Mouse (Mus musculus) forebrain, embryonic 13.5 days (tissue): ENCODE measurements around the gene Nalcn. TPM values are rescaled to one million over a fixed set of nuclear protein-coding genes. Genes with fewer than 3 reads are reported as not detected.

Source experiments
- ATAC-seq: fragments of 200-750 bp; cut with Nextera tagmentation; 2 replicates; pipeline ENCODE4 v1.8.0; 2017
- H3K27ac ChIP-seq: fragments of 300-500 bp; sonication (generic); 2 replicates; pipeline ENCODE4 v1.5.1; 2015; ENCODE audit warnings: inconsistent platforms, mild to moderate bottlenecking, moderate library complexity
- H3K27me3 ChIP-seq: fragments of 300-500 bp; sonication (generic); 2 replicates; pipeline ENCODE4 v1.6.1; 2015; ENCODE audit warnings: mild to moderate bottlenecking, inconsistent platforms
- H3K36me3 ChIP-seq: fragments of 300-500 bp; sonication (generic); 2 replicates; pipeline ENCODE4 v1.6.1; 2015; ENCODE audit warnings: mild to moderate bottlenecking, inconsistent platforms; ENCODE audit not compliant: poor library complexity, severe bottlenecking
- H3K4me1 ChIP-seq: fragments of 300-500 bp; sonication (generic); 2 replicates; pipeline ENCODE4 v1.6.1; 2015; ENCODE audit warnings: inconsistent platforms
- H3K4me2 ChIP-seq: fragments of 300-500 bp; sonication (generic); 2 replicates; pipeline ENCODE4 v1.6.1; 2015; ENCODE audit warnings: inconsistent platforms, mild to moderate bottlenecking, moderate library complexity
- H3K4me3 ChIP-seq: fragments of 300-500 bp; sonication (generic); 2 replicates; pipeline ENCODE4 v1.5.1; 2015; ENCODE audit warnings: mild to moderate bottlenecking, inconsistent platforms
- H3K9ac ChIP-seq: fragments of 300-500 bp; sonication (generic); 2 replicates; pipeline ENCODE4 v1.6.1; 2015; ENCODE audit warnings: mild to moderate bottlenecking, inconsistent platforms
- H3K9me3 ChIP-seq: fragments of 300-500 bp; sonication (generic); replicated peaks from 2 replicates; pipeline ENCODE4 v1.6.1; 2016; ENCODE audit warnings: inconsistent platforms
- WGBS: fragments of 180-500 bp; shearing (Covaris S2); methylation state at CpG from one replicate; pipeline ENCODE4 v1.1.7; 2015; 5-methylcytosine and 5-hydroxymethylcytosine counted together
- polyA plus RNA-seq: library from polyadenylated mRNA; unstranded; fragments of >200 nt; fragmentation: Nextera tagmentation; extraction: Ambion mirVana; gene quantifications from 2 replicates; pipeline ENCODE4 v1.2.1, GENCODE M21; 2015

The Nalcn gene
- polyA plus RNA-seq, 1 experiment from 2014 or later, result 4.3 TPM

DNA sequence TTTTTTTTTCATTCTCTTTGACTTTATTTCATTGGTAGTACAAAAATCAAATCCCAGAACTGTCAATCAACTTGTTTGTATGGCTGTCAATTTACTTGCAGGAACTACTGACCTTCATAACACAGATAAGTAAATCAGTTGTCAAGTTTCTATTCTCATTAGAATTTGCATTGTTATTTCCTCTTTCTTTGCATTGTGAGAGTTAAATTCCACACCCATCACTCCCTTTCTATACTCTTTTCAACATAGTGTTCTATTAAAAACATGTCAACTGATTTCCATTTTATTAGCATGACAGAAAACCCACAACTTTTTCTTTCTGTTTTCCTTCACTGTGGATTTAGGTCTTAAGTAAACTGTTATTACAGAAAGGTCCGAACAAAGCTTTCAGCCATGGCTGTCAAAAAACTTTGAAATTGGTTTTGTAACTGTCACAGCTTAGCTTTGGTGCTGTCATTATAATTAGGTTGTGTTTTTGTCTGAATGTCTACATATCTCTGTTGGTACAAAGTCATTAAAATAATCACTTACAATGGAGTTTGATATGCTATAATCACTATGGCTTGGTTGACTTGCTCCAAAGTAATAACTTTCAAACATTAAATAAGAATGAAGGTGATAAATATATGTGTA, 138.3 kb downstream of the Nalcn start:
- H3K27ac ChIP-seq, result no peak overlapping the region
- H3K4me1 ChIP-seq, result no peaks in the 10 kb centered on the region
- no peaks in the 10 kb centered on the region for H3K9me3 ChIP-seq
- H3K9ac ChIP-seq, result no peak overlapping the region
- no peak overlapping the region for H3K4me3 ChIP-seq
- WGBS, result 63% methylated on average over 1 of the region's 1 CpGs
- ATAC-seq, result no peak
- no peaks in the 10 kb centered on the region for H3K27me3 ChIP-seq
- no peaks in the 10 kb centered on the region for H3K36me3 ChIP-seq
- H3K4me2 ChIP-seq, result no peak overlapping the region

GRCm38 (mm10) chr14:123462026-123462425, 164.9 kb downstream of the Nalcn start:
- no peaks in the 10 kb centered on the region for H3K36me3 ChIP-seq
- 94% methylated on average over 1 of the region's 1 CpGs for WGBS
- H3K9ac ChIP-seq, result no peak overlapping the region
- H3K27ac ChIP-seq, result no peak overlapping the region
- no peaks in the 10 kb centered on the region for H3K27me3 ChIP-seq
- no peak overlapping the region for H3K4me2 ChIP-seq
- H3K4me3 ChIP-seq, result no peak overlapping the region
- no peaks in the 10 kb centered on the region for H3K9me3 ChIP-seq
- ATAC-seq, result no peak
- no peaks in the 10 kb centered on the region for H3K4me1 ChIP-seq

- no peaks in the 10 kb centered on the region for H3K36me3 ChIP-seq
- no peak for ATAC-seq
- no peaks in the 10 kb centered on the region for H3K27me3 ChIP-seq
- no peak overlapping the region for H3K9ac ChIP-seq
- no peak overlapping the region for H3K4me3 ChIP-seq
- H3K4me2 ChIP-seq, result no peak overlapping the region
- H3K9me3 ChIP-seq, result no peaks in the 10 kb centered on the region
- 74% methylated on average over 1 of the region's 1 CpGs for WGBS
- no peak overlapping the region for H3K27ac ChIP-seq
- H3K4me1 ChIP-seq, result no peaks in the 10 kb centered on the region
These were observed 180.9 kb downstream of the Nalcn start for GRCm38 (mm10) chr14:123446031-123446430.

GRCm38 (mm10) chr14:123435542-123435941, 191.4 kb downstream of the Nalcn start:
- Histone ChIP-seq H3K4me3 (no peak overlapping the region), H3K4me2 (no peak overlapping the region), H3K9ac (no peak overlapping the region), H3K27ac (no peak overlapping the region), H3K9me3 (no peaks in the 10 kb centered on the region), H3K27me3 (no peaks in the 10 kb centered on the region), H3K4me1 (no peaks in the 10 kb centered on the region), H3K36me3 (no peaks in the 10 kb centered on the region)
- ATAC-seq, result peak; percentile 27; the same call in 1 of the 2 replicates
- 68% methylated on average over 3 of the region's 3 CpGs for WGBS

DNA sequence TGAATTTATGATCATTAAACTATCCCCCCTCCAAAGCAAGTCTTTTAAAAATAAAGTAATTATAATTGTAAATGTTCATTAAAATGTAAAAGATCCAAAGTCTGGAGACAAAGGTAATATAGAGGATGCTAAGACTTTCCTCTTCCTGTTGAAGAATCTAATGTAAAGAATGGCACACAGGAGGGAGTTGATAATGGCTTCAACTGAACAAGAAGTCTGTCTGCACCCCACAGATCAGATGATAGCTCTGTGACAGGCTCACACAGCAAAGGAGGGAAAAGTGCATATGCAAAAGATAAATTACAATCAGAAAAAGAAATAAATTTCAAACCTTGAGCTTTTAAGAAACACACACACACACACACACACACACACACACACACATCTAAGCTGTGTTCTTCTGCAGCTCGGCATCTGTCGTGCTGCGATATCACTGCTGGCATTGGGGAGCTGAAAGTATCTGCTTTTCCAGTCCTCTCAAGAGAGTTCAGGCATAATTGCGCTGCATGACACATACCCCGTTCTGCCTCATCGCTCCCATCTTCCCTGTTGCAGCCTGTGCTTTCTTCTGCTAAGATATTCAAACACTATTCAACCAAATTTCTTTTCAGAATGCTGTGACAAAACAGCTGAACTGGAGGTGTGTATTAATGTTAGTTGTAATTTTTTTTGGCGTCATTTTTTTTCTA, 250.6 kb downstream of the Nalcn start:
- Histone ChIP-seq H3K4me2 (no peak overlapping the region), H3K4me1 (no peaks in the 10 kb centered on the region), H3K9ac (no peak overlapping the region), H3K36me3 (no peaks in the 10 kb centered on the region), H3K4me3 (no peak overlapping the region), H3K27me3 (no peaks in the 10 kb centered on the region), H3K9me3 (no peaks in the 10 kb centered on the region), H3K27ac (no peak overlapping the region)
- WGBS, result 72% methylated on average over 7 of the region's 7 CpGs
- ATAC-seq, result peak; percentile 61

DNA sequence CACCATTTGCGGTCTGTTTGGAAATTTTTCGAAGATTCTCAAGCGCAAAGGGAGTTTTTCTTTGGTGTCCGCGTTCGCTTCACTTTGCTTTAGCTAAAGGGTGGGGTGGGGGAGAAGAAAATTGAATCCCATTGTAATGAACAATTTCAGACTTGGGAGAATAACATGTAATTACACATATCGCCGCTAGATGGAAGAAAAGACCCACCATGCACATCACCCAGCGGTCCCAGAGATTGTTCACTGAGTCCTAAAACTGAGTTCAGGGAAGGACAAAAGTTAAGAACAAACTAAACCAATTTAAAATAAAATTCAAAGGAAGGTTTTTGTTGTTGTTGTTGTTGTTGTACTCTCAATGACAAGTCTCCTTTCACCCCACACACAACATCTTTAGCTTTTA, 255.4 kb downstream of the Nalcn start:
- no peak overlapping the region for H3K27ac ChIP-seq
- peak; percentile 85 for ATAC-seq
- H3K4me2 ChIP-seq, result no peak overlapping the region

DNA sequence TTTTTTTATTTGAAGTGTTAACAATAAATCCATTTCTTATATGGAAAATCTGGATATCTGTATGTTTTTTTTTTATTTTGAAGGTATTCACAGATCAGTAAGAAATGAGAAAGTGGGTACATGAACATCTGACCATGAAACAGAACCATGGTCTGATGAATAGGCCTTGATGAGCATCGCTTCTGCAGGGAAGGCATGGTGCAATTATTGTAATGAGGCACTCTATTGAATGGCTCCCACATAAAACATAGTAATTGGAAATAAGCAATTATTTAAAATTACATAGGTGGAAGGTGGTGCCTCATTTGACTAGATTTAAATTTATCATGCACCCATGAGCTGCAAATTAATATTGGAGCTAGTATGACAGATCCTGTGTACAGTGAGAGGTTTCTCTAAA, 267.3 kb downstream of the Nalcn start:
- H3K4me2 ChIP-seq, result no peak overlapping the region
- 40% methylated on average over 1 of the region's 1 CpGs for WGBS
- ATAC-seq, result peak; percentile 76; the same call in 1 of the 2 replicates

More for the DNA sequence above, 255.4 kb downstream of the Nalcn start:
- Histone ChIP-seq H3K9me3 (no peaks in the 10 kb centered on the region), H3K4me3 (no peak overlapping the region), H3K4me1 (no peaks in the 10 kb centered on the region), H3K9ac (no peak overlapping the region), H3K36me3 (no peaks in the 10 kb centered on the region), H3K27me3 (no peaks in the 10 kb centered on the region)
- 10% methylated on average over 9 of the region's 9 CpGs for WGBS

DNA sequence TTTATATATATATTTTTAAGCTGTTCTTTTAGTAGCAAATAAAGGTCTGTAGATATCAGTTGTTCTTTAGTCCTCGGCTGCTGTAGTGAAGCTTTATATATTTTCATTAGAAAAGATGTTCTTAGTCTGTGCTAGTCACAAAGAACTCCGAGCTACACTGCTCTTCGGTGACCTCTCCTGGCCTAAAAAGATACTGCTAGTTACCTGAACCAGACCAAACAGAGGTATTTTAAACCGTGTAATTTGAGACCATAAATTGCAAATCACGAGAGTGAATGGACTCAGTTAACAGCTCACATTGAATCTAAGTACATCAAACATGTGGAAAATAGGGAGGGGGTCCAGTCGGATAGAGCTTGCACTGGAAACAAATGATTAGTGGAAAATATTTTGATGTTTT, 274.0 kb downstream of the Nalcn start:
- Histone ChIP-seq H3K4me2 (no peak overlapping the region), H3K4me1 (no peaks in the 10 kb centered on the region), H3K9me3 (no peaks in the 10 kb centered on the region), H3K9ac (no peak overlapping the region), H3K27me3 (no peaks in the 10 kb centered on the region), H3K36me3 (0 out of 2 replicates have a peak, but pooled peaks cover 1% of the 10 kb centered on the region), H3K27ac (no peak overlapping the region), H3K4me3 (no peak overlapping the region)
- 12% methylated on average over 6 of the region's 6 CpGs for WGBS
- peak; percentile 83 for ATAC-seq

More for the DNA sequence above, 267.3 kb downstream of the Nalcn start:
- no peak overlapping the region for H3K9ac ChIP-seq
- H3K4me1 ChIP-seq, result no peaks in the 10 kb centered on the region
- no peak overlapping the region for H3K4me3 ChIP-seq
- H3K9me3 ChIP-seq, result no peaks in the 10 kb centered on the region
- no peak overlapping the region for H3K27ac ChIP-seq
- H3K36me3 ChIP-seq, result no peaks in the 10 kb centered on the region
- no peaks in the 10 kb centered on the region for H3K27me3 ChIP-seq

DNA sequence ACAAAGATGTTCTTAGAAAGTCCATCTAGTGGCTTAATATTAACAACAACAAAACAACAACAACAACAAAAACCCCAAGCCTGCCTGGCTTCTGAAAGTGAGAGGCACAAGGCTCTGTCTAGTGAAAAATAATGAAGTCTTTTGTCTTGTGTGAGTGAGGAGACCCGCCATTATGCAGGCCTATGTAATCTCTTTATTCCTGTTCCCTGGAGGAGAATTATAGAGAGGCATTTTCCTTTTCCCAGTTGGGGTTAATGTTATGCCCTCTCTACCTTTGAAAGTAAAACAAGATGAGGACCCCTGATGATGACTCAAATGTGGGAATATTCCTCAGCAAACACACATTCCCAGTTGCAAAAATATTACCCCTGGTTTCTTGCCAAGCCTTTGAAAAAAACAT, 295.1 kb downstream of the Nalcn start:
- Histone ChIP-seq H3K4me1 (no peaks in the 10 kb centered on the region), H3K27ac (no peak overlapping the region), H3K4me3 (no peak overlapping the region), H3K9me3 (no peaks in the 10 kb centered on the region), H3K36me3 (no peaks in the 10 kb centered on the region), H3K27me3 (no peaks in the 10 kb centered on the region), H3K9ac (no peak overlapping the region), H3K4me2 (no peak overlapping the region)
- no peak for ATAC-seq
- 14% methylated on average over 1 of the region's 1 CpGs for WGBS

GRCm38 (mm10) chr14:123314369-123314768, 312.6 kb downstream of the Nalcn start:
- Histone ChIP-seq H3K4me1 (no peaks in the 10 kb centered on the region), H3K9ac (no peak overlapping the region), H3K27ac (no peak overlapping the region), H3K27me3 (no peaks in the 10 kb centered on the region), H3K4me3 (no peak overlapping the region), H3K9me3 (no peaks in the 10 kb centered on the region), H3K4me2 (no peak overlapping the region), H3K36me3 (no peaks in the 10 kb centered on the region)
- ATAC-seq, result 0 out of 2 replicates have a peak, but pooled peaks have one; percentile 72
- WGBS, result 50% methylated on average over 1 of the region's 1 CpGs

DNA sequence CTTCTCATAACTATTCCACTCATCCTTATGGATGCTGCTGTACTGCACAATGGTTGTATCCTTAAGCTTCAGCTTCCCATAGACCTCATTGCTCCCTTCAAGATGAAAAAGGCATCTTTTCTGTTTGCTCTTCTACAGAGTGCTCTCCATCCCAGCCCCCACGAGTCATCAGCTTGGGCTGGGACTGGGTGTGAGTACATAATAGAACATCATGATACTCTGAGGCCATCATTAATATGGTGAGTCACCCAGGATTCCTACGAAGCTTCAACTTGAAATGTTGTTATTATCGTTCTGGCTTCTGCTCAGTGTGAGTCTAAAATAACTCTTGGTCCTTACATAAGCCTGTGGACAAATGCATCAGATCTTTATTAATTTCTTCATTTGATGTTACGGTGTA, 314.6 kb downstream of the Nalcn start:
- ATAC-seq, result no peak

GRCm38 (mm10) chr14:123296068-123296467, 330.9 kb downstream of the Nalcn start:
- Histone ChIP-seq H3K4me1 (no peaks in the 10 kb centered on the region; the same call in 1 of the 2 replicates), H3K9me3 (no peaks in the 10 kb centered on the region), H3K9ac (no peak overlapping the region), H3K36me3 (no peaks in the 10 kb centered on the region), H3K4me3 (no peak overlapping the region), H3K27me3 (no peaks in the 10 kb centered on the region), H3K27ac (no peak overlapping the region), H3K4me2 (no peak overlapping the region)
- no peak for ATAC-seq

More for the DNA sequence above, 314.6 kb downstream of the Nalcn start:
- no peak overlapping the region for H3K4me2 ChIP-seq
- H3K4me1 ChIP-seq, result no peaks in the 10 kb centered on the region
- H3K4me3 ChIP-seq, result no peak overlapping the region
- H3K9me3 ChIP-seq, result no peaks in the 10 kb centered on the region
- no peak overlapping the region for H3K27ac ChIP-seq
- no peaks in the 10 kb centered on the region for H3K27me3 ChIP-seq
- WGBS, result 91% methylated on average over 4 of the region's 4 CpGs
- H3K36me3 ChIP-seq, result no peaks in the 10 kb centered on the region
- H3K9ac ChIP-seq, result no peak overlapping the region
